Mouse (Mus musculus) intestine, postnatal 0 days (tissue): ENCODE measurements around the gene Camk1g. TPM values are rescaled to one million over a fixed set of nuclear protein-coding genes. Genes with fewer than 3 reads are reported as not detected.

Experiments used
- ATAC-seq: fragments of 200-750 bp; cut with Nextera tagmentation; 2 replicates; pipeline ENCODE4 v1.8.0; 2017; ENCODE audit warnings: mild to moderate bottlenecking, moderate TSS enrichment, moderate library complexity
- H3K27ac ChIP-seq: fragments of 300-500 bp; sonication (generic); 2 replicates; pipeline ENCODE4 v1.5.1; 2014; ENCODE audit warnings: mild to moderate bottlenecking, low read depth, low read length, moderate library complexity
- H3K27me3 ChIP-seq: fragments of 300-500 bp; sonication (generic); replicated peaks from 2 replicates; pipeline ENCODE4 v1.6.1; 2014; ENCODE audit warnings: low read length, mixed read lengths; ENCODE audit not compliant: control insufficient read depth, insufficient read depth
- H3K36me3 ChIP-seq: fragments of 300-500 bp; sonication (generic); 2 replicates; pipeline ENCODE4 v1.6.1; 2014; ENCODE audit warnings: mild to moderate bottlenecking, moderate library complexity; ENCODE audit not compliant: control insufficient read depth, insufficient read depth
- H3K4me1 ChIP-seq: fragments of 300-500 bp; sonication (generic); replicated peaks from 2 replicates; pipeline ENCODE4 v1.6.1; 2014; ENCODE audit warnings: antibody characterized with exemption, low read length, mixed read lengths; ENCODE audit not compliant: control insufficient read depth, insufficient read depth
- H3K4me2 ChIP-seq: fragments of 300-500 bp; sonication (generic); replicated peaks from 2 replicates; pipeline ENCODE4 v1.6.1; 2014; ENCODE audit warnings: low read depth, mild to moderate bottlenecking, moderate library complexity
- H3K4me3 ChIP-seq: fragments of 300-500 bp; sonication (generic); 2 replicates; pipeline ENCODE4 v1.5.1; 2014; ENCODE audit warnings: low read depth, low read length
- H3K9ac ChIP-seq: fragments of 300-500 bp; sonication (generic); 2 replicates; pipeline ENCODE4 v1.6.1; 2014; ENCODE audit warnings: mild to moderate bottlenecking, low read depth, low read length
- H3K9me3 ChIP-seq: fragments of 300-500 bp; sonication (generic); 2 replicates; pipeline ENCODE4 v1.6.1; 2016; ENCODE audit warnings: mixed run types; ENCODE audit not compliant: control insufficient read depth
- CTCF ChIP-seq: sonication (generic); IDR thresholded peaks from 2 replicates; pipeline ENCODE4 v1.5.1; 2016; ENCODE audit warnings: low read depth, mild to moderate bottlenecking, control low read depth, antibody characterized with exemption, moderate library complexity
- WGBS: fragments of 180-500 bp; shearing (Covaris S2); extraction: QIAGEN DNeasy Blood & Tissue Kit; methylation state at CpG from one replicate; pipeline ENCODE4 v1.1.7; 2014; 5-methylcytosine and 5-hydroxymethylcytosine counted together
- polyA plus RNA-seq: library from polyadenylated mRNA; unstranded; fragments of >200 nt; fragmentation: Nextera tagmentation; extraction: Ambion mirVana; gene quantifications from 2 replicates; pipeline ENCODE4 v1.2.1, GENCODE M21; 2015

Camk1g gene
- polyA plus RNA-seq, 1 experiment from 2014 or later: 1.0 TPM

DNA sequence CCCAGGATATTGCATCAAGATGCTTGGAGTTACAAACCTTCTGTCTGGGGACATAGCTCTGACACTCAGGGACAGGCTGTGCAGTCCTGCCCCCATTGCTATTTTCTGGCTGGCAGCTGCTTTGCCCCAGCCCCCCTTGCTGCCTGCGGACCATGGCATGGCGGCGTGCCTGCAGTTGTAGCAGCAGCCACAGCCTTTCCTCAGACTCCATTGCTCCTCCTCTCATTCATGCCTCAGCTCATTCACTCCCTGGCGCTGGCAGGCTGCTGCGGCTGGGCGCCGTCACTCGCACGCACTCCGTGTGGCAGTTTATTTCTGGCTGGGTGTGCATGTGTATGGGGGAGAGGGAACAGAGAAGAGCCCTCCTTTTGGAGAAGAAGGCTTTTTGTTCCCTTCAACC, 2.0 kb downstream of the Camk1g start:
- H3K9me3 ChIP-seq: no peaks in the 10 kb centered on the region
- TF ChIP-seq CTCF: no peak
- no peak overlapping the region for H3K9ac ChIP-seq
- no peak overlapping the region for H3K27ac ChIP-seq
- H3K36me3 ChIP-seq: no peaks in the 10 kb centered on the region
- ATAC-seq: no peak
- H3K4me3 ChIP-seq: no peak overlapping the region
- H3K27me3 ChIP-seq: no peaks in the 10 kb centered on the region
- 58% methylated on average over 10 of the region's 10 CpGs for WGBS
- H3K4me1 ChIP-seq: no peaks in the 10 kb centered on the region
- no peak overlapping the region for H3K4me2 ChIP-seq

DNA sequence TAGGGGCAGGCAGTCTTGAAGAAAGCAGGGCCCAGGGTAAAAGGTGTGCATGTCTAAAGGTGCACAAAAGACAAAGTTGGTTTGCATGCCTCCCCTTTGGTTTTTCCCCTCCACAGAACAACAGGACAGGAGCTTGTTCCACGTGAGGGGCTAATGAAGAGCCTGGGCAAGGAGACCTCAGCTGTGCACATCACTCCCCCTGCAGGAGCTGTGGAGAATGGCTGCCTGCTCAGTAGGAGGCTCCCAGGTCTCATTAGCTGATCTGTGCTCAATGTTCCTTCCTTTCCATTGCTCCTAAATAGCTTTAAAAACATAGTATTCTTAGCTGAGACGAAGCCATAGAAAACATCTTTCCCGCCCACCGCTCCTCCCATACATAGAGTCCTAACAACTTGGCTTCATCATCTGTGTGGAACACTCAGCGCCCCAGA, 6.3 kb downstream of the Camk1g start:
- Histone ChIP-seq H3K9me3 (no peaks in the 10 kb centered on the region), H3K27ac (no peak overlapping the region), H3K9ac (no peak overlapping the region), H3K4me3 (no peak overlapping the region), H3K4me1 (no peaks in the 10 kb centered on the region), H3K36me3 (no peaks in the 10 kb centered on the region), H3K4me2 (no peak overlapping the region), H3K27me3 (no peaks in the 10 kb centered on the region)
- no peak for ATAC-seq
- 68% methylated on average over 5 of the region's 5 CpGs for WGBS
- TF ChIP-seq CTCF: peak; percentile 83

DNA sequence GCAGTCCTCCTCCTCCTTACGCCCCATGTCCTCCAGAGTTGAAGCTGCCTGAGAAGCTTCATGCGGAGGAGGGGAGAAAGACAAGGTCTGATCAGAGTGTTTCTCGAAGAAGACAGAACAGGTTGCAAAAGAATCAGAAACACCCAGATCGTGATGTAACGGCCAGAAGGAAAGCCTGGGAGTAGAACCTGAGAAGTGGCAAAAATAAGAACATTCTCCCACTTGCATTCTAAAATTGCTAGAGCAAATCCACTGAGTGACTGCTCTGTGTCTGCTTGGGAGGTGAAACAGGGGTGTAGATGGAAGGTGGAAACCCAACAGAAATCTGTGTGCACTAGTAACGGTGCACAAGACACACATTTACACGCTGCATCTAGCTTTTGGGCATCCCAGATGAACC, 8.0 kb downstream of the Camk1g start:
- Histone ChIP-seq H3K36me3 (no peaks in the 10 kb centered on the region), H3K4me3 (no peak overlapping the region), H3K27me3 (no peaks in the 10 kb centered on the region), H3K9me3 (no peaks in the 10 kb centered on the region), H3K9ac (no peak overlapping the region), H3K4me1 (no peaks in the 10 kb centered on the region), H3K27ac (no peak overlapping the region), H3K4me2 (no peak overlapping the region)
- no peak for TF ChIP-seq CTCF
- ATAC-seq: no peak
- 87% methylated on average over 7 of the region's 7 CpGs for WGBS

DNA sequence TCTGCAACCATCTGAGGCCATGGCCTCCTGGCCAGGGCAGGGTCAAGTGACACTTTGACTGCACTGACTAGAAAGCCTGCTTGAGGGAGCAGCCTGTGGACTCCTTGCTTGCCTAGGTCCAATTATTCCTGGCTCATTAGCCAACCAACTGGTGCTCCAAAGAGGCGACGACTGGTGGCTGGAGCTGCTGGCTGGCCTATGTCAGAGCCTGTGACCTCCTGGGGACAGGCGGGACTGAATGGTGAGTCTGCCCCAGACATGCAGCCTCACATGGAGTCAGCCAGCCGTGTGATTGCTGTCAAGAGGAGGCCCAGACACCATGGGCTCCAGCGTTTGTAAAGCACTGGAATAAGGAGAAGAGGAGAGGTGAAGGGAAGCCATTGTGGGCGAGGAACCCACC, 8.9 kb downstream of the Camk1g start:
- no peak for ATAC-seq
- no peak overlapping the region for H3K4me3 ChIP-seq
- H3K4me1 ChIP-seq: no peaks in the 10 kb centered on the region
- no peak overlapping the region for H3K9ac ChIP-seq
- H3K27ac ChIP-seq: no peak overlapping the region
- H3K36me3 ChIP-seq: no peaks in the 10 kb centered on the region; the same call in 1 of the 2 replicates
- 77% methylated on average over 6 of the region's 6 CpGs for WGBS
- no peaks in the 10 kb centered on the region for H3K27me3 ChIP-seq
- no peaks in the 10 kb centered on the region for H3K9me3 ChIP-seq
- no peak overlapping the region for H3K4me2 ChIP-seq
- TF ChIP-seq CTCF: no peak

DNA sequence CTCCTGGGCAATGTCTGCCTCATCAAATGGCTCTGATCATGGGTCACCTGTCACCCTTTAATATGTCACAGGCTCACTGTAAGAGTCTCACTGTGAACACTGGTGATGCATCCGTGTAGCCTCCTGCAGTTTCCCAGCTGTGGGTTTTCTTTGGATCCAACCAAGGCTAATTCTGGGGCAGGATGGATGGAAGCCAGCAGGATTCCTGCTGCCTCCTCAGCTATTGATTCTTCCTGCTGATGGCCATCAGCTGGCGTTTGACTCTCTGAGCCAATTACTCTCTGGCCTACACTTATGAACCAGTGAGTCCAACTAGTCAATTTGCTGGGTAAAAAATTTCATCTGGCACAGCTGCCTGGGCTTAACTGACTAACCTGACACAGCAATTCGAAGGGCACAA, 10.9 kb downstream of the Camk1g start:
- no peak overlapping the region for H3K4me3 ChIP-seq
- H3K27ac ChIP-seq: no peak overlapping the region
- H3K27me3 ChIP-seq: no peaks in the 10 kb centered on the region
- H3K4me2 ChIP-seq: no peak overlapping the region
- H3K4me1 ChIP-seq: no peaks in the 10 kb centered on the region
- no peak for ATAC-seq
- H3K36me3 ChIP-seq: no peaks in the 10 kb centered on the region; the same call in 1 of the 2 replicates
- no peak overlapping the region for H3K9ac ChIP-seq
- H3K9me3 ChIP-seq: no peaks in the 10 kb centered on the region
- no peak for TF ChIP-seq CTCF
- 75% methylated on average over 3 of the region's 3 CpGs for whole genome bisulfite sequencing

DNA sequence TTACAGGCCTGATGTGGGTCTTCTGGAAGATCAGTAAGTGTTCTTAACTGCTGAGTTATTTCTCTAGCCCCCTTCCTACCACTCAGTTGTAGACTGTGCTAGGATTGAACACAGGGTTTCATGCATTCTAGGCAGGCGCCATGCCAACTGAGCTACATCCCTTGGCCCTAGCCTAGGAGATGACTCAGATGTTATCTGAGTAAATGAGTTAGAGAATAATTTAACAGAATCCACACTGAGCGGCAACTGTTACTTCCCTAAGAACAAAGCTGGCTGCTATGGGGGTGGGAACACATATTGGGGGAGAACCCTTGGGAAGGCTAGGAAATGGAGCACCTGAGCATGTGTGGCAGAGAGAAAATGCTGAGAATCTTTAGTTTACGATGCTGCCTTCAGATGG, 18.5 kb downstream of the Camk1g start:
- no peak for ATAC-seq
- H3K9ac ChIP-seq: no peak overlapping the region
- no peaks in the 10 kb centered on the region; the same call in 1 of the 2 replicates for H3K36me3 ChIP-seq
- WGBS: 77% methylated on average over 3 of the region's 3 CpGs
- no peaks in the 10 kb centered on the region for H3K9me3 ChIP-seq
- no peak overlapping the region for H3K4me3 ChIP-seq
- no peak overlapping the region for H3K27ac ChIP-seq
- H3K4me2 ChIP-seq: no peak overlapping the region
- H3K27me3 ChIP-seq: no peaks in the 10 kb centered on the region
- no peak for TF ChIP-seq CTCF
- no peaks in the 10 kb centered on the region for H3K4me1 ChIP-seq

DNA sequence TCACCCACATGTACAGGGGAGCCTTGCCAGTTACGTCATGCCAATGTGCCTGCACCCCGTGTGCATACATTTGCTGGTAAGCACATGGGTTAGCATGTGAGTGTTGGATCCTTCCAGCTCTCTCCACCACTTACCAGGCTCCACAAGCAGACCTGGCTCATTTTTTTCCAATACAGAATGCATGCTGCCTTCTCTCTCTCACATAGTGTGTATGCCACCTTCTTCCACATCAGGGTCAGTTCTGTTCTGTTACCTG, 19.6 kb downstream of the Camk1g start:
- Histone ChIP-seq H3K36me3 (no peaks in the 10 kb centered on the region), H3K4me3 (no peak overlapping the region), H3K27me3 (no peaks in the 10 kb centered on the region), H3K4me2 (no peak overlapping the region), H3K9ac (no peak overlapping the region), H3K9me3 (no peaks in the 10 kb centered on the region), H3K4me1 (no peaks in the 10 kb centered on the region), H3K27ac (no peak overlapping the region)
- no peak for ATAC-seq
- WGBS: 92% methylated on average over 2 of the region's 2 CpGs
- TF ChIP-seq CTCF: no peak
